Mouse (Mus musculus) cerebellum, postnatal 36 days (tissue): ENCODE measurements around the gene Prdm10.

Source experiments
- DNase-seq, 2 experiments: peaks; one replicate each; pipeline ENCODE4 v3.0.0; 2021 to 2022; ENCODE audit warnings: mixed read lengths in 2 of 2

Prdm10 gene

GRCm38 (mm10) chr9:31371740-31372139 lies 91.4 kb downstream of the Prdm10 start:
- DNase-seq: no peak

- no peak for DNase-seq
Measured at GRCm38 (mm10) chr9:31376661-31377060, 96.3 kb downstream of the Prdm10 start.

- no peak for DNase-seq
Measured at GRCm38 (mm10) chr9:31384786-31385499, 104.6 kb downstream of the Prdm10 start.

- peak; percentile 8 to 10 for DNase-seq
Measured at GRCm38 (mm10) chr9:31385500-31385869, 105.1 kb downstream of the Prdm10 start.

- DNase-seq: peak; percentile 90 to 95
Measured at GRCm38 (mm10) chr9:31385947-31386354, 105.6 kb downstream of the Prdm10 start, which contains the start of gene Nfrkb. Gene Nfrkb, plus strand, starts transcription at chr9:31386192.

- DNase-seq: no peak
Measured at GRCm38 (mm10) chr9:31386368-31387180, 106.2 kb downstream of the Prdm10 start.

DNA sequence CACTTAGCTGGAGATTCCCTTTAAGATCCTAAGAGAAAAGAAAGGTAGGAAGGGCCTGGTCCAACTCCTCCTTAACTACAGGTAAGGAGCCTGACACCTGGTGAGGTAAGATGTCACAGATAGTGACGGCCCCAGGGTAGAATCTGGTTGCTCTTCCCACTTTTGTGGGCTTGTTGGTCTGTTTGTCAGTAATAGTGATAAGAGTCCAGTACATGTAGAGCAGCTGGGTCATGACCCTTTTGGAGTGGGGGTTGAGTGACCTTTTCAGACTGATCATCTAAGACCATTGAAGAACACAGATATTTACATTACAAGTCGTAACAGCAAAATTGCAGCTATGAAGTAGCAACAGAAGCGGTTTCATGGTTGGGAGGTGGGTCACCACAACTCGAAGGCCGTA lies 106.9 kb downstream of the Prdm10 start:
- no peak for DNase-seq

DNA sequence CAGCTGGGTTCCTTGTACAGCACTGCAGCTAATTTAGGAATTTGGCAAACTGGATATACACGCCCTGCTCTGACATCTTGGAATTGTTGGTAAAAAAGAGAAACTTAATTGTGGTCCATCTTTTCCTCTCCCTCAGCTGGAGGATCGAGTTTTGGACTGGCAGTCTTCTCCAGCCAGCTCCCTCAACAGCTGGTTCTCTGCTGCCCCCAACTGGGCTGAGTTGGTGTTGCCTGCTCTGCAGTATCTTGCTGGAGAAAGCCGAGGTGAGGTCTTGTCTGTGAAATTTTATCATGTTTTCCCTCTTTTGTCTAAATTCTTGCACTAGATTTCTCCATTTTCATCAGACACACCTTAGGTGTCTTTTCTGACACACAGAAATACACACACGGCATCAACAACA lies 120.1 kb downstream of the Prdm10 start:
- DNase-seq: peak; percentile 60 to 67

GRCm38 (mm10) chr9:31404311-31404710 lies 124.0 kb downstream of the Prdm10 start:
- DNase-seq: no peak

DNA sequence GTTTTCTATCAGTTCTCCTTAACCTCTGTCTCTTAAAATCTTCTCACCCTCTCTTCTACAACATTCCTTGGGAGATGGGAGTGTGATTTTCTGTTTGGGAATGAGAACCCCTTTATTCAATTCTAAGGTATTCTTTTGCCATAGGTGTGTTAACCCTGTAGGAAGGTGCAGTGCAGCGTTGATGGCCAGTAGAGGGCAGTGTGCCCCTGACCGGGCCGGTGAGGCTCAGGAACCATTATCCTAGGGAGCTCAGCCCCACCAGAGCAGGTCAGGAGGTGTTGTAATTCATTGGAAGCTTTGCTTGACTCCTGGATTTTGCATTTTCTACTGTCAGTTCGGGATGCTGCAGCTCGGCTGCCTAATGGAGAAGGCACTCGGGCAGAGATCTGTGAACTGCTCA lies 124.9 kb downstream of the Prdm10 start:
- DNase-seq: no peak

DNA sequence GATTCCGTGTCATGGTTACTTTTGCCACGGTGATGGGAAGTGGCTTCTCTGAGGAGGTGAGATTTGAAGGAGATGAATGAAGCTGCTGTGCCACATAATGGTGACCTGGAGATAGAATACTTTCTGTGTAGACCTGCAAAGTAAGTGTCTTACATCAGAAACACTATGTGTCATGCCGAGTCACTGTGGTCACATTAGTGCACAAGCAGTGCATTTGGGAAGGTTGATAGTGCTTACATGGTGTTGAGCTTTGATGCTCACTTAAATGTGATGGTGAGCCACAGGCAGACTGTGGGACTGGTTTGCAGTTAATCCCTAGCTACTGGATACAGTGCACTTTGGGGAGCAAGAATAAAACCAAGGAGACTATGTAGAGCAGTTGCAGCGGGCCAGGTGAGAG lies 131.8 kb downstream of the Prdm10 start:
- no peak for DNase-seq

DNA sequence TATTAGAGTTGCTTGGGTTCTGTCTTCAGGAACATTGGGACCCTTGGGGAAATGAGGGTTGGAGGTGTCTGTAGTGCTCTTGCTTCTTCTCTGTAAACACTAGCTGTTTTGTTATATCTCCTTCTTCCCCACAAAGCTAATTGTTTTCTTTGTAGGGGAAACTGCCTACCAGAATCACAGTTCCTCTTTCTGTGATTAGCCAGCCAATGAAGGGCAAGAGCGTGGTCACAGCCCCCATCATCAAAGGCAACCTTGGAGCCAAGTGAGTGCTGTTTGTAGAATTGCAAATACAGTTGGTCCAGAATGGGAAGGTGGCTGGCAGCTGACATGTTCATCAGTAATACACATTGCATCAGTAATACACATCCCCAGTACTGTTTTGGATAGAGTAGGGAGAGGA lies 138.5 kb downstream of the Prdm10 start:
- no peak for DNase-seq

GRCm38 (mm10) chr9:31422143-31422542 lies 141.8 kb downstream of the Prdm10 start:
- no peak for DNase-seq

GRCm38 (mm10) chr9:31428971-31429370 lies 148.6 kb downstream of the Prdm10 start:
- DNase-seq: no peak

GRCm38 (mm10) chr9:31430011-31430410 lies 149.7 kb downstream of the Prdm10 start:
- DNase-seq: no peak
